8 mouse cellular contexts compared by ENCODE assay signal in the genomic region with DNA sequence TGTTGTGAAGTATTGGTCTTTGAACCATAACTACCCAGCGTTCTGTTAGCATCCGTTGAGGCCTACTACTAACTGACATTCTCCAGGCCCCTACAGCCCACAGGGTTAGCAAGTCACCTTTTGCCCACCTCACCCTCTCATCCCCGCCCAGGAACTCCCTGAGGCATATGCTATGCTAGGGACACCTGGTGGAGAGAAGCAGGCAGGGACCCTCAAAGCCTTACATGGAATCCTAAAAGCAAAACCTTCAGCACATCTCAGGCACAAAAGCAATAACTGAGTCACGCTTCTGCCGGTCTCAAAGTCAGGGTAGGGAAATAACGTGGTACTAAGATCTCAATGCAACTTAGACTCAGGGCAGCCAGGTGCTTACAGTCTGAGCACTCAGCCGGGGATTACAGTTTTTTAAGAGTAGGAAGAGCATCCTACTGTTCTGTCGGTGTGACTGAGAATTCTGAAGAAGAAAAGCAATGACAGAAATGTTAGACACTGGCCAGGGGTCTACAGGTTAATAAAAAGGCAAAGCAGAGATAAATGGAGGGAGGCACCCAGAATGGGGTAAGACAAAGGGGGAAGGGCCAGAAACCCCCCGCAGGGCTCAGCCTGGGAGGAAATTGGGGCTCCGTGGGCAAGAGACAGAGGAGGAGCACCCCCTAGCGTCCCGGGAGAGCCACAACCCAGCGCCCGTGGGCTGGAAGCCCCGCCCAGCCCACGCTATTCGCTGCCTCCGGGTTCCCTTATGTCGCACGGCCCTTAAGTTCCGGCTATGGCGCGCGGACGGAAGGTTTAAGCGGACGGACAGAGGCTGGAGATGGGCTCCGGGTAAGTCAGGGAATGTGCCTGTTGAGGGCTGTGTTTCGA. TPM values are rescaled to one million over a fixed set of nuclear protein-coding genes. Genes with fewer than 3 reads are reported as not detected.
DNase-seq lines count a peak whose midpoint lies in the region; ATAC-seq and TF ChIP-seq lines count a peak whose summit lies in the region.

A gene (plus strand): TSS at position 789 of the 861 bp plus-strand sequence.

- peaks cover 43% of the 10 kb centered on the region for H3K4me1 ChIP-seq in E14TG2a.4 (replicated peaks; ENCODE audit: low read depth, low read length)
- H3K4me1 ChIP-seq in forebrain, embryonic 12.5 days: peaks cover 18% of the 10 kb centered on the region
- peaks cover 7% of the 10 kb centered on the region; the same call in 1 of the 2 replicates for H3K4me1 ChIP-seq in heart, postnatal 0 days (ENCODE audit: control insufficient read depth, insufficient read depth)
- peaks cover 19% of the 10 kb centered on the region for H3K4me1 ChIP-seq in liver, embryonic 16.5 days (ENCODE audit: control insufficient read depth, low read depth, low read length)
- peaks cover 23% of the 10 kb centered on the region for H3K4me1 ChIP-seq in neural tube, embryonic 13.5 days (replicated peaks)
- peaks cover 8% of the 10 kb centered on the region for H3K4me1 ChIP-seq in testis, adult 2 months (ENCODE audit: control insufficient read depth, insufficient read depth, low read length)

- no peak for TF ChIP-seq EP300 in heart, postnatal 0 days (IDR thresholded peaks at IDR 0.05; ENCODE audit: low read depth)

- H3K4me2 ChIP-seq in forebrain, embryonic 12.5 days: peak within 1 kb of the TSS; percentile 73
- peak within 1 kb of the TSS; percentile 76 for H3K4me2 ChIP-seq in heart, postnatal 0 days (ENCODE audit: low read depth, low read length)
- peak within 1 kb of the TSS; percentile 71 for H3K4me2 ChIP-seq in liver, embryonic 16.5 days (ENCODE audit: low read depth, low read length)
- peak within 1 kb of the TSS; percentile 74 for H3K4me2 ChIP-seq in neural tube, embryonic 13.5 days

- peak; percentile 97 for ATAC-seq in forebrain, embryonic 12.5 days (ENCODE audit: low FRiP score)
- ATAC-seq in heart, postnatal 0 days (ENCODE audit: insufficient read depth, low read depth): peak; percentile 98
- peak; percentile 97 for ATAC-seq in liver, embryonic 16.5 days (ENCODE audit: low read depth)
- peak; percentile 98 for ATAC-seq in neural tube, embryonic 13.5 days (ENCODE audit: low read depth)

- peak within 1 kb of the TSS; percentile 91 for H3K4me3 ChIP-seq in E14TG2a.4 (replicated peaks; ENCODE audit: low read length)
- H3K4me3 ChIP-seq in forebrain, embryonic 12.5 days (replicated peaks): peak within 1 kb of the TSS; percentile 77
- H3K4me3 ChIP-seq in heart, postnatal 0 days (ENCODE audit: low read depth, low read length): peak within 1 kb of the TSS; percentile 87
- peak within 1 kb of the TSS; percentile 81 for H3K4me3 ChIP-seq in liver, embryonic 16.5 days (ENCODE audit: low read depth, low read length)
- H3K4me3 ChIP-seq in neural tube, embryonic 13.5 days: peak within 1 kb of the TSS; percentile 73
- H3K4me3 ChIP-seq in testis, adult 2 months (ENCODE audit: control insufficient read depth, low read depth, low read length): peak within 1 kb of the TSS; percentile 100

- TF ChIP-seq POLR2A in testis, adult 2 months (IDR thresholded peaks at IDR 0.05; ENCODE audit: control insufficient read depth, low read depth, low read length): peak; percentile 98

- no peaks in the 10 kb centered on the region for H3K27me3 ChIP-seq in E14TG2a.4 (ENCODE audit: insufficient read depth, low read length)
- H3K27me3 ChIP-seq in forebrain, embryonic 12.5 days: no peaks in the 10 kb centered on the region
- H3K27me3 ChIP-seq in heart, postnatal 0 days (ENCODE audit: control insufficient read depth, insufficient read depth, low read length): no peaks in the 10 kb centered on the region
- no peaks in the 10 kb centered on the region for H3K27me3 ChIP-seq in liver, embryonic 16.5 days (ENCODE audit: control insufficient read depth, insufficient read depth, low read depth, low read length)
- H3K27me3 ChIP-seq in neural tube, embryonic 13.5 days: no peaks in the 10 kb centered on the region
- H3K27me3 ChIP-seq in testis, adult 2 months (ENCODE audit: control insufficient read depth, insufficient read depth, low read length): no peaks in the 10 kb centered on the region

- H3K27ac ChIP-seq in forebrain, embryonic 12.5 days: peak within 1 kb of the TSS; percentile 80
- H3K27ac ChIP-seq in heart, postnatal 0 days (ENCODE audit: low read depth): peak within 1 kb of the TSS; percentile 90
- H3K27ac ChIP-seq in liver, embryonic 16.5 days (ENCODE audit: low read length): peak within 1 kb of the TSS; percentile 87
- H3K27ac ChIP-seq in neural tube, embryonic 13.5 days (replicated peaks): peak within 1 kb of the TSS; percentile 87
- peak within 1 kb of the TSS; percentile 95 for H3K27ac ChIP-seq in testis, adult 2 months (ENCODE audit: control insufficient read depth, insufficient read depth, low read depth, low read length)

- peaks cover 31% of the 10 kb centered on the region for H3K36me3 ChIP-seq in E14TG2a.4 (ENCODE audit: insufficient read depth, low read length)
- H3K36me3 ChIP-seq in forebrain, embryonic 12.5 days (replicated peaks): peaks cover 21% of the 10 kb centered on the region
- H3K36me3 ChIP-seq in heart, postnatal 0 days (replicated peaks; ENCODE audit: control insufficient read depth, insufficient read depth, low read length): peaks cover 20% of the 10 kb centered on the region
- peaks cover 9% of the 10 kb centered on the region for H3K36me3 ChIP-seq in liver, embryonic 16.5 days (ENCODE audit: control insufficient read depth, insufficient read depth)
- H3K36me3 ChIP-seq in neural tube, embryonic 13.5 days: peaks cover 28% of the 10 kb centered on the region
- no peaks in the 10 kb centered on the region for H3K36me3 ChIP-seq in testis, adult 2 months (ENCODE audit: control insufficient read depth, insufficient read depth, low read length)

- no peaks in the 10 kb centered on the region for H3K9me3 ChIP-seq in E14TG2a.4 (ENCODE audit: low read length)
- no peaks in the 10 kb centered on the region for H3K9me3 ChIP-seq in forebrain, embryonic 12.5 days
- no peaks in the 10 kb centered on the region for H3K9me3 ChIP-seq in heart, postnatal 0 days (replicated peaks; ENCODE audit: control insufficient read depth, low read length)
- no peaks in the 10 kb centered on the region for H3K9me3 ChIP-seq in liver, embryonic 16.5 days (replicated peaks; ENCODE audit: control insufficient read depth, low read length)
- no peaks in the 10 kb centered on the region for H3K9me3 ChIP-seq in neural tube, embryonic 13.5 days

- 5% methylated on average over 29 of the region's 29 CpGs for WGBS in forebrain, embryonic 12.5 days
- WGBS in heart, postnatal 0 days: 3% methylated on average over 29 of the region's 29 CpGs
- 9% methylated on average over 29 of the region's 29 CpGs for WGBS in liver, embryonic 16.5 days (ENCODE audit: insufficient replicate concordance)
- WGBS in neural tube, embryonic 13.5 days: 5% methylated on average over 29 of the region's 29 CpGs

- peak; percentile 96 for DNase-seq in c-Kit-positive CD71-positive TER-119-positive erythroid progenitor cells, embryonic 14.5 days (ENCODE audit: low spot score)
- DNase-seq in heart, postnatal 0 days (ENCODE audit: low spot score): peak; percentile 86
- peak; percentile 98 to 99 for DNase-seq in kidney, postnatal 4 days

- H3K9ac ChIP-seq in forebrain, embryonic 12.5 days: peak within 1 kb of the TSS; percentile 91
- H3K9ac ChIP-seq in heart, postnatal 0 days (replicated peaks; ENCODE audit: low read depth, low read length): peak within 1 kb of the TSS; percentile 88
- H3K9ac ChIP-seq in liver, embryonic 16.5 days (ENCODE audit: low read depth, low read length): peak within 1 kb of the TSS; percentile 93
- peak within 1 kb of the TSS; percentile 88 for H3K9ac ChIP-seq in neural tube, embryonic 13.5 days

- peak; percentile 59 for TF ChIP-seq CTCF in E14TG2a.4 (conservative IDR thresholded peaks at IDR 0.05; ENCODE audit: low read length)
- peak; percentile 77 for TF ChIP-seq CTCF in heart, postnatal 0 days (IDR thresholded peaks at IDR 0.05; ENCODE audit: low read depth)
- TF ChIP-seq CTCF in testis, adult 2 months (IDR thresholded peaks at IDR 0.05; ENCODE audit: control insufficient read depth, insufficient read depth, insufficient replicate concordance, low read depth, low read length): peak; percentile 77

RNA-seq across cellular contexts. Expression of the gene that starts here (rescaled TPM):
- polyA plus RNA-seq in forebrain, embryonic 12.5 days (2016; fragmentation: Nextera tagmentation; extraction: Ambion mirVana): 60.9 and 62.8 TPM in 2 replicates
- 34.6 and 36.4 TPM in 2 replicates for total RNA-seq in heart, postnatal 0 days (2014; rRNA removed; ENCODE audit: low replicate concordance)
- 26.2 and 26.5 TPM in 2 replicates for polyA plus RNA-seq in heart, postnatal 0 days (2015; fragmentation: Nextera tagmentation; extraction: Ambion mirVana)
- 19.1 and 20.9 TPM in 2 replicates for polyA plus RNA-seq in liver, embryonic 16.5 days (2015; fragmentation: Nextera tagmentation; extraction: Ambion mirVana)
- 41.4 and 41.6 TPM in 2 replicates for polyA plus RNA-seq in neural tube, embryonic 13.5 days (2015; fragmentation: Nextera tagmentation; extraction: Ambion mirVana)
- 17.1 and 19.9 TPM in 2 replicates for polyA plus RNA-seq in testis, adult 2 months (2012; rRNA removed)

Comparison
In these comparisons a context has a peak if more than half of its experiments do, and no peak if none do; other contexts are left out.
1. Peak in every context shown above with its lines: DNase-seq, ATAC-seq, H3K4me3 ChIP-seq and H3K27ac ChIP-seq.